Mouse (Mus musculus) E14TG2a.4 (cell line): Measurements from ENCODE around the gene Slc16a3.

Experiments used
- CTCF ChIP-seq: conservative IDR thresholded peaks from 2 replicates; pipeline ENCODE4 v1.5.1; 2014; ENCODE audit warnings: low read length
- NANOG ChIP-seq: IDR thresholded peaks from 2 replicates; pipeline ENCODE4 v1.6.1; 2014; ENCODE audit warnings: borderline replicate concordance, low read length, mixed read lengths
- POU5F1 ChIP-seq: IDR thresholded peaks from 2 replicates; pipeline ENCODE4 v1.6.1; 2014; ENCODE audit warnings: low read length, borderline replicate concordance

GRCm38 (mm10) chr11:121006184-121006583 is 57.9 kb downstream of the Slc16a3 start:
- no peak for TF ChIP-seq CTCF
- TF ChIP-seq POU5F1, result no peak
- TF ChIP-seq NANOG, result no peak
